Mouse (Mus musculus) neural tube, embryonic 13.5 days (tissue): Measurements from ENCODE around the gene Rbpj. TPM values are rescaled to one million over a fixed set of nuclear protein-coding genes. Genes with fewer than 3 reads are reported as not detected.
A peak's percentile ranks its signal among the peaks of the same experiment; 100 is the strongest.

ENCODE experiments used
- ATAC-seq: fragments of 200-750 bp; cut with Nextera tagmentation; 2 replicates; pipeline ENCODE4 v1.8.0; 2017; ENCODE audit warnings: low read depth, mild to moderate bottlenecking, moderate TSS enrichment, moderate library complexity
- H3K27ac ChIP-seq: fragments of 300-500 bp; sonication (generic); replicated peaks from 2 replicates; pipeline ENCODE4 v1.5.1; 2015; ENCODE audit warnings: moderate library complexity, mild to moderate bottlenecking, inconsistent platforms
- H3K27me3 ChIP-seq: fragments of 300-500 bp; sonication (generic); 2 replicates; pipeline ENCODE4 v1.6.1; 2015; ENCODE audit warnings: mild to moderate bottlenecking, inconsistent platforms
- H3K36me3 ChIP-seq: fragments of 300-500 bp; sonication (generic); 2 replicates; pipeline ENCODE4 v1.6.1; 2015; ENCODE audit warnings: mild to moderate bottlenecking, inconsistent platforms
- H3K4me1 ChIP-seq: fragments of 300-500 bp; sonication (generic); replicated peaks from 2 replicates; pipeline ENCODE4 v1.6.1; 2015; ENCODE audit warnings: inconsistent platforms
- H3K4me2 ChIP-seq: fragments of 300-500 bp; sonication (generic); 2 replicates; pipeline ENCODE4 v1.6.1; 2015; ENCODE audit warnings: inconsistent platforms, mild to moderate bottlenecking, moderate library complexity
- H3K4me3 ChIP-seq: fragments of 300-500 bp; sonication (generic); 2 replicates; pipeline ENCODE4 v1.5.1; 2015; ENCODE audit warnings: mild to moderate bottlenecking, inconsistent platforms
- H3K9ac ChIP-seq: fragments of 300-500 bp; sonication (generic); 2 replicates; pipeline ENCODE4 v1.6.1; 2015; ENCODE audit warnings: moderate library complexity, mild to moderate bottlenecking, inconsistent platforms
- H3K9me3 ChIP-seq: fragments of 300-500 bp; sonication (generic); 2 replicates; pipeline ENCODE4 v1.6.1; 2016; ENCODE audit warnings: inconsistent platforms
- WGBS: fragments of 180-500 bp; shearing (Covaris S2); methylation state at CpG from one replicate; pipeline ENCODE4 v1.1.7; 2015; 5-methylcytosine and 5-hydroxymethylcytosine counted together
- polyA plus RNA-seq: library from polyadenylated mRNA; unstranded; fragments of >200 nt; fragmentation: Nextera tagmentation; extraction: Ambion mirVana; gene quantifications from 2 replicates; pipeline ENCODE4 v1.2.1, GENCODE M21; 2015

The Rbpj gene
- polyA plus RNA-seq, 1 experiment from 2014 or later = 37.5 TPM

DNA sequence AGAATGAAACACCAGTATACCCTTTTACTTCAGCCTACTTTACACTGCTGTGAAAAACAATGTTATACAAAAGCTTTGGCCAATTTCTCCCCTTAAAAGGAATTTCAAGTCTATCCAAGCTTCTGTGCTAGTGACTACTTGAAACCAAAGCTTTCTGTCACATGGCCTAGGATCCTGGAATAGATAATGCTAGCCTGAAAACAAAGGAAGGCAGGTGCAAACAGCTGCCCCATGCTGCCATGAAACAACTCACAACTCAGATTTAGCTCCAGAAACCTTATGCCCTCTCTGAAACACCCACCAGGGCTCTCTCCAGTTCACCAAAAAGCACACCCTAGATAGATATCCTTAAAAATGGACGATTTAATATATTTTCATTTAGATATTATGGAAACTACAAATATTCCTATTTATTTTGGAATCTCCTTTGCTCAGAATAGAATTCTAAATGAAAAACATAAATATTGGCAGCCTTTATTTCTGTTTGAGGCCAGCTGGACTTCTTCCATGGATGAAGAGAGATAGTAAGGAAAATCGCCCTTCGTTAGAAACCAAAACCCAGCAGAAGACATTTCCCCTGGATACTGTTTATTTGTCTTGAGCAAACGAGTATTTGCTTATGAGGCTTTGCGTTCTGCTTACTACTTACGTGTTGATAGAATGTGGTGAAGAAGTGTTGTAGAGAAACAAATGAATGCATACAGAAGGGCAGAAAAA is 91.8 kb downstream of the Rbpj start:
- Histone ChIP-seq H3K4me3 (no peak overlapping the region), H3K9ac (no peak overlapping the region), H3K9me3 (no peaks in the 10 kb centered on the region), H3K36me3 (no peaks in the 10 kb centered on the region), H3K4me2 (no peak overlapping the region), H3K27me3 (no peaks in the 10 kb centered on the region), H3K4me1 (no peaks in the 10 kb centered on the region), H3K27ac (no peak overlapping the region)
- 91% methylated on average over 6 of the region's 6 CpGs for WGBS
- no peak for ATAC-seq

DNA sequence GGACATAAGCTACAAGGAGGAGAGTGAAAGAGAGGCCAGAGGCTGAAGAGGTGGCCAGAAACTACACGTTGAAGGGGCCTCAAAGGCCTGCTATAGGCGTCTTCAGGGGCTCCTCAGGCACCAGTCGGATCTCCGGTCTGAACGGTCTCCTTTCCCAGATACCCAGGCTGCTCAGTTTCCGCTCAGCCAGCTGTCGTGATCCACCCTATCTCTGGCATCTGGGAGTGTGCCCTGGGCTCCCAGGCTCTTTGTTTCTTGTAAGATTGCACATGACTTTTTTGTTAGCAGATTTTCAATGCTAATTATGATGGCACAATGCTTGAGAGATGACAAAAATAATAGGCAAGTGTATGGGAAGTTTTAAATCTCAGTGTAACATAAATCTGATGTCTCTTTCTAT is 95.2 kb downstream of the Rbpj start:
- H3K4me1 ChIP-seq = no peaks in the 10 kb centered on the region
- H3K4me2 ChIP-seq = no peak overlapping the region
- no peak overlapping the region for H3K27ac ChIP-seq
- 78% methylated on average over 7 of the region's 7 CpGs for WGBS
- no peaks in the 10 kb centered on the region for H3K27me3 ChIP-seq
- no peak for ATAC-seq
- no peak overlapping the region for H3K4me3 ChIP-seq
- no peaks in the 10 kb centered on the region for H3K36me3 ChIP-seq
- no peak overlapping the region for H3K9ac ChIP-seq
- no peaks in the 10 kb centered on the region for H3K9me3 ChIP-seq

DNA sequence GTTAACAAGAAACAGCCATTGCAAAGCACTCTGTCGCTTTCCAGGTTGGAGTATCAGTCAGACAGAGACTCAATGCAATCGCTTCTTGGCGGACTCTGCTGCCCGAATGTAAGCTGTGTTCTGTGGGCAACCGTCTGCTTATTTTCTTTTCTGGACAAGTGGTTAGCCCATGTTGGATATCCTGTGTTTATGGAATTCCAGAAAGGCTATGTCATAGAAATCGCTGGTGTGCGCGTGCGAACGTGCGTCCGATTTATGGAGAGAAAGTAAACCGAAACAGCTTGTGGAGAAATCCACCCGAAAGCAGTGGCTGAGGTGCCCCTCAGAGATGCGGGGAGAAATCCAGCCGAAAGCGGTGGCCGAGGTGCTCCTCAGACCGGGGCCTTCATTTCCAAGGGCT is 98.4 kb downstream of the Rbpj start:
- H3K36me3 ChIP-seq = no peaks in the 10 kb centered on the region
- ATAC-seq = no peak
- no peaks in the 10 kb centered on the region for H3K4me1 ChIP-seq
- H3K9me3 ChIP-seq = no peaks in the 10 kb centered on the region
- no peak overlapping the region for H3K27ac ChIP-seq
- no peak overlapping the region for H3K4me3 ChIP-seq
- H3K9ac ChIP-seq = no peak overlapping the region
- WGBS = 89% methylated on average over 19 of the region's 19 CpGs
- H3K27me3 ChIP-seq = no peaks in the 10 kb centered on the region
- H3K4me2 ChIP-seq = no peak overlapping the region

DNA sequence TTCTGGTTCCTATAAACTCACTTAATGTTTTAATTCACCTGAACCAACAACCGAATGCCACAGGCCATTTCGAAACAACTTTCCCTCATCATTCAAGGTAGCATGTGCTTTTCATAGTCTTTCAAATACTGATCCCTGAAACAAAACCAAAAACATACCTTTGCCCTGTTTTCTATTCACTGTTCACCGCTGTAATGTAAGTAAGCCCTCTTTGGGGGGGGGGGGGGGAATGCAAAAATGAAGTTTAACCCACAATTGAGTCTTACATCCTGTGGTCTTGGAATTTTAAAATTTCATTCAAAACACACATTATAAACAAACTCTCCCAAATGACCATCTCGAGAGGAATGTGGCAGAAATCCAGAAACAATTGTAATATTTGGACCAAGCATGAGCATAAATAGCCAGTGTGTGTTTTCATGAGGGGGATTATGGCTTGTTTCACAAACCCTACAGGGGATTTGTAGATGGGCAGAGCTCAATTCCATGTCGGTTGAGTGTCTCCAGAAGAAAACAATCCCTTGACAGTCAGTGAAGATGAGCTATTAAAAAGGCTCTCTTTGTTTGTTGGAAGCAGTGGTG is 99.4 kb downstream of the Rbpj start:
- no peak overlapping the region for H3K9ac ChIP-seq
- no peak for ATAC-seq
- no peaks in the 10 kb centered on the region for H3K36me3 ChIP-seq
- no peaks in the 10 kb centered on the region for H3K4me1 ChIP-seq
- H3K4me2 ChIP-seq = no peak overlapping the region
- no peaks in the 10 kb centered on the region for H3K9me3 ChIP-seq
- no peak overlapping the region for H3K4me3 ChIP-seq
- no peak overlapping the region for H3K27ac ChIP-seq
- H3K27me3 ChIP-seq = no peaks in the 10 kb centered on the region
- 79% methylated on average over 5 of the region's 5 CpGs for whole genome bisulfite sequencing

DNA sequence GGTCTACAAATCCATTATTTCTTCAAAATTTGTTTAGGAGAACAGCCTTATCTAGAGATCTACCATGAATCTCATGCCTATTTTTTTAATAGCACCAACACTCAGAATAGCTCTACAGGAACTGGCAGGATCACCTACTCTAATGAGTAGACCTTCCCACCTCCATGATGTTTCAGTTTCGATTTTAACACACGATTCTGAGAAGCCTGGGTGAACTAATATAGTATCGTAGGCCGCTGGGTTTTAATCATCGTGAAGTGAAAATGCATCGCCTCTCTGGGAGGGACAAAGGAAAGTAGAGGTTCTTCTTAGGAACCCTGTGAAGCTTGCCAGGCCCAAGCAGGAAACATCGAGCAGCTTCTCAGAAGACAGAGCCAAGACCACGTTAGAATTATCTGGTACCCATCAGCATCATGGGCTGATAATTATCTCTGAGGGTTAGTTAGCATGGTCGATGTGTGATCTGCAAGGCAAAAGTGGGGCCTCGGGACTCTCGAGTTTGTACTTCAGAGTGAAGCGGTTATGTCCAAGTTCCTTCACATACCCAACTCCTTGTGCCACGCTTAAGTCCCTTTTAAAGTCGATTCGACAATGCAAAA is 100.6 kb downstream of the Rbpj start:
- Histone ChIP-seq H3K4me2 (no peak overlapping the region), H3K27me3 (no peaks in the 10 kb centered on the region), H3K27ac (no peak overlapping the region), H3K9me3 (no peaks in the 10 kb centered on the region), H3K9ac (no peak overlapping the region), H3K36me3 (no peaks in the 10 kb centered on the region), H3K4me3 (no peak overlapping the region), H3K4me1 (no peaks in the 10 kb centered on the region)
- ATAC-seq = no peak
- 93% methylated on average over 15 of the region's 15 CpGs for WGBS

DNA sequence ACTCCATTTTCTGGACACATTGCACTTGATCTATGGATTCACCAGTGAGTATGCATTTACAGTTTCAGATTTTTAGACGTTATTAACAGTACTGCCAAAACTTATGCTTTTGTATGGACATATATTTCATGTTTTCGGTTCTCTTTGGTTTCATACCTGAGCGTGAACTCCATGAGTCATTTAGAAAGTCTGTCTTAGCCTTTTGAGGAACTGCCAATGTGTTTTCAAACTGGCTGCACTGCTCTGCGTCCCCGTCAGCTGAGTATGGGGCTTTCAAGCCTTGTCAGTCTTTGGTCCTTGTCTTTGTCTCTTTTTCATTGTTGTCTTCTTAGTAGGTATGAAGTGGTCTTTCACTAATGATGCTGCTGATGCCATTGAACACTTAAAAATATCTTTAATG is 106.5 kb downstream of the Rbpj start:
- Histone ChIP-seq H3K27ac (no peak overlapping the region), H3K4me1 (no peaks in the 10 kb centered on the region), H3K9ac (no peak overlapping the region), H3K4me2 (no peak overlapping the region), H3K27me3 (no peaks in the 10 kb centered on the region), H3K36me3 (no peaks in the 10 kb centered on the region), H3K9me3 (no peaks in the 10 kb centered on the region), H3K4me3 (no peak overlapping the region)
- 91% methylated on average over 5 of the region's 5 CpGs for WGBS
- ATAC-seq = no peak

DNA sequence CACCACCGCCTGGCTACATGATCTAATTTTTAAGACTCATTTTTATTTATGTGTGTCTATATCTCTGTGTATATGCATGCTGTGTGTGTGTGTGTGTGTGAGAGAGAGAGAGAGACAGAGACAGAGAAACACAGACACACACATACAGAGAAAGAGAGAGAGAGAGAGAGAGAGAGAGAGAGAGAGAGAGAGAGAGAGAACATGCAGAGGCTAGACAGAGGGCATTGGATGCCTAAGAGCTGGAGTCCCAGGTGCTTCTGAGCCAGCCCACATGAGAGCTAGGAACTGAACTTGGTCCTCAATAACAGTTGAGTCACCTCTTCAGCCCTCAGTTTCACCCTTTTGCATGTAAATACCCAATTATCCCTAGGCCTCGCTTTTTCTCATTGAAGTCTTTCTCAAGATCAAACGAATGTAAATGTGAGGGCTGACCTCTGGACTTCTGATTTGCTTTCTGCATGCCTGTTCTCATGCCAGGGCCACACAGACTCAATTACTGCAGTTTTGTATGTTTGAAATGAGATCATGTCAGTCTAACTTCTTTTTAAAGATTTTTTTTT is 109.0 kb downstream of the Rbpj start:
- no peaks in the 10 kb centered on the region for H3K36me3 ChIP-seq
- no peak overlapping the region for H3K4me3 ChIP-seq
- H3K9me3 ChIP-seq = no peaks in the 10 kb centered on the region
- no peak for ATAC-seq
- no peak overlapping the region for H3K9ac ChIP-seq
- 50% methylated on average over 3 of the region's 3 CpGs for WGBS
- no peaks in the 10 kb centered on the region for H3K4me1 ChIP-seq
- H3K4me2 ChIP-seq = no peak overlapping the region
- H3K27ac ChIP-seq = no peak overlapping the region
- no peaks in the 10 kb centered on the region for H3K27me3 ChIP-seq

DNA sequence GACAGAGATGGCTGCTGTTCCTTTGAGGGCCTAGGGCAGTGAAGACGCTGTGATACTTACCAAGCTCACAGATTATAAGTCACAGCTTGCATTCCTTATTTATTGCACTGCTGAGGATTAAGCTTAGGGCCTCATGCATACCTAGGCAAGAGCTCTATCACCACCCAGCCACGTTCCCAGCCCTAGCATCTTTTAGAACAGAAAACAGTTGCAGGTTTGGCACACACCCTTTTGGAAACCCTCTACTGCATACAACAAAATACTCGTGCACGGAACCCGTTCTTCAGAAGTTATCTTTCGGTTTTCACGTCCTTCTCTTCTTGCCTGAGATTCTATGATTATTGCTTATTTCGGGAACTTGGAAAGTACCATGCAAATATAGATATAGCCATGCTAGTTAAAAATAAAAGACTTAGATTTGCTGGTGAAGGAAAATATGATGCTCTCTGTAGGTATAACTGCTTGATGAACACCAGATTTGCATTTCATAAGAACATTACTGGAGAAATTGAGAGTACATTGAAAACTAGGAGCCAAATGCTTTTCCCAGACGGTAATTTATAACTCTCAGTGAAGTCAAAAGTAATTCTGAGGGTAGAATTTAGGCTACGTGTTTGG is 111.4 kb downstream of the Rbpj start:
- no peak for ATAC-seq
- no peaks in the 10 kb centered on the region for H3K9me3 ChIP-seq
- H3K4me1 ChIP-seq = no peaks in the 10 kb centered on the region
- no peak overlapping the region for H3K9ac ChIP-seq
- WGBS = 82% methylated on average over 10 of the region's 10 CpGs
- no peak overlapping the region for H3K4me3 ChIP-seq
- H3K27me3 ChIP-seq = no peaks in the 10 kb centered on the region
- no peaks in the 10 kb centered on the region for H3K36me3 ChIP-seq
- no peak overlapping the region for H3K4me2 ChIP-seq
- H3K27ac ChIP-seq = no peak overlapping the region

DNA sequence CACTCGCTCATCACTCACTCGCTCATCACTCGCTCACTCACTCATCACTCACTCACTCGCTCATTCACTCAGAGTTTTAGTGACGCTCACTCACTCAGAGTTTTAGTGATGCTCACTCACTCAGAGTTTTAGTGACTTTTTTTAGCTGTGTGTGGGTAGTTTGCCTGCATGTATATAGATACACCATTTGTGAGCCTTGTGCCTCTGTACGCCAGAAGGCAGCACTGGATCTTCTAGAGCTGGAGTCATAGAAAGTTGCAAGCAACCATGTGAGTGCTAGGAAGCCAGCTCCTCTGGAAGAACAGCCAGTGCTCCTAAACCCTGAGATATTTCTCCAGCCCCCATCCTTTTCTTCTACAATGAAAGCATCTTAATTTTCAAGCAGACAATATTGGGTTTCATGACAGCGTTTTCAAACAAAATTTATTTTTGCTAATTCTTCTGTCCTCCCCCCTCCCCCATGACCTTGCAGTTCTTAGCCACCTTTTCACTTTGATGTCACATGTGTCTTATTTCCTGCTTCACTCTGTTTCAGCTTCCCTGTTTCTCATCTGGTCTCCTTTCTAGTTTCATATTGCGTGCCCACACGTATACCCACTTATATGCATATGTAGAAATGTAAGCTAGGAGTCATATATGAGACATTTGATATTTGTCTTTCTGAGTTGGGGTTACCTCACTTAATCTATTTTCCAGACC is 118.3 kb downstream of the Rbpj start:
- H3K36me3 ChIP-seq = no peaks in the 10 kb centered on the region
- H3K9me3 ChIP-seq = no peaks in the 10 kb centered on the region
- no peak overlapping the region for H3K9ac ChIP-seq
- no peak overlapping the region for H3K27ac ChIP-seq
- no peak overlapping the region for H3K4me2 ChIP-seq
- no peaks in the 10 kb centered on the region for H3K27me3 ChIP-seq
- no peak overlapping the region for H3K4me3 ChIP-seq
- ATAC-seq = no peak
- 93% methylated on average over 9 of the region's 9 CpGs for WGBS
- H3K4me1 ChIP-seq = peaks cover 8% of the 10 kb centered on the region; the same call in 1 of the 2 replicates

DNA sequence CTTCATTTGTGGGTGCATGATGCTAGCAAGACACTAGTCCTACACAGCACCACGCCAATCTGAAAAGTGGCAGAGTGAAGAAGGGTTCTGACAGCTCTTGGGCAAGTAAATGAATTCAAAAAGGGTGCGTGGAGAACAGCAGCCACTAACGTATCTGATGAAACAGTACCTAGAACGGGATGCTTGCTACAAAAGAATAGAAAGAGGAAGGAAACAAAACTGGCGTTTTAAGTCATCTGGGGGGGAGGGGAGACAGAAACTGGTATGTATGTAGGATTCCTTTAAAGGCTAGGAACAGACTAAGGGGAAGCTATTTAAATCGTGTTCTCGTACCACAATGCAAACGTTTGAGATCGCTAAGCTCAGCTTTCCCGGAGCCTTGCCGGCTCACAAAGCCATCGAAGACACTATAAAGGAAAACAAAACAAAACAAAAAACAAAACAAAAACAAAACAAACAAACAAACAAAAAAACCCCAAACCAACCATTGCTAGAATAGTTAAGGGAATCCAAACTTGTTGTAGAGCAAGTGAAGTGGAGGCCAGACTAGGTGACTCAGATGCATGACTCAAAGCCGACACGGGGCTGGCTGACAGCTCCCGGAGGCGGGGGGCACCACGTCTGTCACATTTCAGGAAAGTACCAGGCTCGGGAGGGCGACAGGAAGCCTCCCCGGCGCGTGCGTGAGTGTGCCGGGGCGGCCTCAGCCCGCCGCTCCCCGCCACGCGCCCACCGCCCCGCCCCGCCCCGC is 122.6 kb downstream of the Rbpj start:
- peak overlapping the region; percentile 75 for H3K4me2 ChIP-seq
- H3K9me3 ChIP-seq = no peaks in the 10 kb centered on the region
- WGBS = 1% methylated on average over 34 of the region's 34 CpGs
- no peaks in the 10 kb centered on the region for H3K36me3 ChIP-seq
- no peaks in the 10 kb centered on the region for H3K27me3 ChIP-seq
- peak overlapping the region; percentile 98 for H3K27ac ChIP-seq
- H3K4me3 ChIP-seq = peak overlapping the region; percentile 92
- H3K9ac ChIP-seq = peak overlapping the region; percentile 94
- peak; percentile 37; the same call in 1 of the 2 replicates for ATAC-seq
- peaks cover 31% of the 10 kb centered on the region for H3K4me1 ChIP-seq

DNA sequence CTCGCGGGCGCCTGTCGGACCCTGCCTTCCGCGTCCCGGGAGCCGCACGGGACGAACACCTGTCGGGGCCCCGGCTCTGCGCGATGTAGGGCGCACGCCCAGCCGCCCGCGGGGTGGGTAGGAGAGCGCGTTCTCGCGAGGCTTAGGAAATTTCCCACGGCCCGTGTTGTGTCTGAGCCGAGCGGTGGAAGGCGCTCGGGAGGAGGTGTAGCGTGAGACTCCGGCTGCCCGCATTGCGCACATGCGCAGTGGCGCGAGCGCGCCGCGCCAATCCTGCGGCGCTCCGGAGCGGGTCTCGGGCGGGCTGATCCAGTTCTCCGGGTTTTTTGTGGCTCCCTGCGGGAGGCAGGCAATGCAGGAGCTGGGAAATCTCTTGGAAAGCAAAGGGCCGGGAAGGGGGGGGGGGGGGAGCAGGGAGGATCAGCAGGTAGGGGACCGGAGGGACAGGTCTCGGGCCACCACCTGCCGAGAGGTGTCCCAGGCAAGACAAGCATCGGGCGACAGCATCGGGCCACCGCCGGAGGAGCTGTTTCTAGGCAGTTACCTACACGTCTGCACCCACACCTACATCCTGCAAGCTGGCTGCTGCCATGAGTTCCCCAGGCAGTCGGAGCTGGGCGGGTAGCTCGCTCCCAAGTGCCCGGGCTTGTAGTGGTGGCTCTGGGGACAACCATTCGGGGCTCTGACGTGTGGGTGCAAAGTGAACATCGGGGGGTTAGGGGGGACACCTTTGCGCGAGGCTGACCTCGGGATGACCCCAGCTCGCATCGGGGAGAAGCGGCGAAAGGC is 123.4 kb downstream of the Rbpj start:
- no peaks in the 10 kb centered on the region for H3K36me3 ChIP-seq
- no peaks in the 10 kb centered on the region for H3K27me3 ChIP-seq
- under 1% methylated on average over 72 of the region's 72 CpGs for WGBS
- no peaks in the 10 kb centered on the region for H3K9me3 ChIP-seq
- H3K4me2 ChIP-seq = peak overlapping the region; percentile 75
- ATAC-seq = peak; percentile 90
- peak overlapping the region; percentile 98 for H3K27ac ChIP-seq
- peak overlapping the region; percentile 92 for H3K4me3 ChIP-seq
- peak overlapping the region; percentile 94 for H3K9ac ChIP-seq
- H3K4me1 ChIP-seq = peaks cover 36% of the 10 kb centered on the region
